Mouse (Mus musculus) lung, adult 2 months (tissue): ENCODE measurements around the gene Fxyd3.

Experiments used
- CTCF ChIP-seq: fragments of 200-500 bp; IDR thresholded peaks from 2 replicates; pipeline ENCODE4 v1.5.1; 2011; ENCODE audit warnings: mild to moderate bottlenecking, low read length, control low read depth; ENCODE audit not compliant: insufficient read depth
- POLR2A ChIP-seq: fragments of 200-500 bp; IDR thresholded peaks from 2 replicates; pipeline ENCODE4 v1.6.1; 2011; ENCODE audit warnings: low read depth, mild to moderate bottlenecking, control low read depth, low read length, borderline replicate concordance; ENCODE audit errors: extremely low read depth

DNA sequence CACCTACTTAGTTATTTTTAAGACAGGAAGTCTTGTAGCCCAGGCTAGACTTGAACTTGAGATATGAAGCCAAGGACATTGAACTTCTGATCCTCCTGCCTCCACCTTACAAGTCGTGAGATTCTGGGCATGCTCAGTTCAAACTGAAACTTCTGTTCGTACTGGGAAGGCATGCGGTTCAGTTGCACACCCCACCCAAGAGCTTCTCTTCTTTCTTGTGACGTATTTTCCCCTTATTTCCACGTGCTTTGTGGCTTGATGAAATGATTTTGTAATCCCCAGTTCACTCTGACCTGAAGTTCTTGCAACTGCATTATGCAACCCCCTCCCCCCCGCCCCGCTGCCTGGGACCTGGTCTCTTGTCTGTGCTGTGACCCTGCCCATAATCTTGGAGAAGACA, 44.8 kb downstream of the Fxyd3 start:
- no peak for TF ChIP-seq POLR2A
- no peak for TF ChIP-seq CTCF
